Mouse (Mus musculus) ES-E14 (cell line): ENCODE results near the gene T2.

ENCODE experiments used
- CHD2 ChIP-seq: IDR thresholded peaks from 2 replicates; pipeline ENCODE4 v1.6.1; 2014; ENCODE audit warnings: mild to moderate bottlenecking, low read depth, low read length, inconsistent platforms
- HCFC1 ChIP-seq: IDR thresholded peaks from 2 replicates; pipeline ENCODE4 v1.6.1; 2012; ENCODE audit warnings: low read length, inconsistent platforms, borderline replicate concordance; ENCODE audit not compliant: insufficient read depth
- MAFK ChIP-seq: IDR thresholded peaks from 2 replicates; pipeline ENCODE4 v1.6.1; 2014; ENCODE audit warnings: mild to moderate bottlenecking, low read depth, low read length, inconsistent platforms; ENCODE audit not compliant: insufficient read depth
- ZC3H11A ChIP-seq: IDR thresholded peaks from 2 replicates; pipeline ENCODE4 v1.6.1; 2012; ENCODE audit warnings: low read depth, mild to moderate bottlenecking, inconsistent platforms, low read length, borderline replicate concordance
- ZNF384 ChIP-seq: IDR thresholded peaks from 2 replicates; pipeline ENCODE4 v1.6.1; 2012; ENCODE audit warnings: low read depth, low read length, inconsistent platforms

DNA sequence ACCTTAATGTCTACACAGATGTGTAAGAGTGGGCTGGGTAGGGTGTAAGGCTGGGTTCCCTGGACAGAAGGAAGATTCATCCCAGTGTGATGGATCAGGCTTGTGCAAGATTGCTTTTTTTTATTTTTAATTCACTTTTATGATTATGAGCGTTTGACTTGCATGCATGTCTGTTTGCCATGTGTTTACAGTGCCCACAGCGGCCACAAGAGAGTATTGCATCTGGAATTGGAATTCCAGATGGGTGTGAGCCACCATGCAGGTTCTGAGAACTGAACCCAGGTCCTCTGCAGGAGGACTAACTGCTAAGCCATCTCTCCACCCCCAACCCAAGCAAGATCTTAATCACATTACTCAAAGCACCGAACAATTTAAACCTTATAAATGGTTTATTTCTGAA lies 88.3 kb downstream of the T2 start:
- TF ChIP-seq ZC3H11A = no peak
- TF ChIP-seq CHD2 = no peak
- no peak for TF ChIP-seq MAFK
- TF ChIP-seq ZNF384 = no peak
- TF ChIP-seq HCFC1 = no peak
